Mouse (Mus musculus) embryonic facial prominence, embryonic 13.5 days (tissue): ENCODE results near the gene Irf2. TPM values are rescaled to one million over a fixed set of nuclear protein-coding genes. Genes with fewer than 3 reads are reported as not detected.

Source experiments
- ATAC-seq: fragments of 200-750 bp; cut with Nextera tagmentation; 2 replicates; pipeline ENCODE4 v1.8.0; 2017; ENCODE audit warnings: low read depth; ENCODE audit not compliant: insufficient number of reproducible peaks, insufficient read depth, low FRiP score, low TSS enrichment
- H3K27ac ChIP-seq: fragments of 300-500 bp; sonication (generic); 2 replicates; pipeline ENCODE4 v1.5.1; 2015; ENCODE audit warnings: moderate library complexity, mild to moderate bottlenecking, inconsistent platforms
- H3K27me3 ChIP-seq: fragments of 300-500 bp; sonication (generic); 2 replicates; pipeline ENCODE4 v1.6.1; 2015; ENCODE audit warnings: mild to moderate bottlenecking, inconsistent platforms
- H3K36me3 ChIP-seq: fragments of 300-500 bp; sonication (generic); 2 replicates; pipeline ENCODE4 v1.6.1; 2015; ENCODE audit warnings: mild to moderate bottlenecking, inconsistent platforms
- H3K4me1 ChIP-seq: fragments of 300-500 bp; sonication (generic); 2 replicates; pipeline ENCODE4 v1.6.1; 2015; ENCODE audit warnings: inconsistent platforms
- H3K4me2 ChIP-seq: fragments of 300-500 bp; sonication (generic); 2 replicates; pipeline ENCODE4 v1.6.1; 2015; ENCODE audit warnings: moderate library complexity, mild to moderate bottlenecking, inconsistent platforms
- H3K4me3 ChIP-seq: fragments of 300-500 bp; sonication (generic); 2 replicates; pipeline ENCODE4 v1.5.1; 2015; ENCODE audit warnings: mild to moderate bottlenecking, inconsistent platforms
- H3K9ac ChIP-seq: fragments of 300-500 bp; sonication (generic); 2 replicates; pipeline ENCODE4 v1.6.1; 2015; ENCODE audit warnings: mild to moderate bottlenecking, inconsistent platforms
- H3K9me3 ChIP-seq: fragments of 300-500 bp; sonication (generic); 2 replicates; pipeline ENCODE4 v1.6.1; 2016; ENCODE audit warnings: inconsistent platforms
- WGBS: fragments of 180-500 bp; shearing (Covaris S2); methylation state at CpG from one replicate; pipeline ENCODE4 v1.1.7; 2015; ENCODE audit warnings: mixed read lengths; 5-methylcytosine and 5-hydroxymethylcytosine counted together
- polyA plus RNA-seq: library from polyadenylated mRNA; unstranded; fragments of >200 nt; fragmentation: Nextera tagmentation; extraction: Ambion mirVana; gene quantifications from 2 replicates; pipeline ENCODE4 v1.2.1, GENCODE M21; 2015

Irf2 gene
- polyA plus RNA-seq, 1 experiment from 2014 or later: 30.0 TPM

DNA sequence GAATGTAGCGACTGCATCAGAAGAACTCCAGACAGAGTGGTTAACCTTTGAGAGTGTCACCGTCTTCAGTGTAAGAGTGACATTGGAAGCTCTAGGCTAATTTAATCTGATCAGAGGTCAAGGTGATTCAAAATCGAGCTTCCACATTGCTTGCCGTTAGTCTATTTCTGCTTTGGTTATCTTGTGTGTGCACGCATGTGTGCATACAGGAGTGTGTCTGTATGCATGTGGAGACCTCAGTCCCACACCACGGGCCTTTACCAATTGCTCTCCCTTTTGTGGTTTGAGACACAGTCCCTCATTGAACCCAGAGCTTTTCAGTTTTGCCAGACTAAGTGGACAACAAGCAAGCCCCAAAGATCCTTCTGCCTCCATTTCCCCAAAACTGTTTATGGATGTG is 46.4 kb downstream of the Irf2 start:
- Histone ChIP-seq H3K36me3 (no peaks in the 10 kb centered on the region), H3K4me3 (no peak overlapping the region), H3K27me3 (no peaks in the 10 kb centered on the region), H3K4me2 (no peak overlapping the region), H3K9ac (no peak overlapping the region), H3K27ac (no peak overlapping the region), H3K4me1 (no peaks in the 10 kb centered on the region), H3K9me3 (no peaks in the 10 kb centered on the region)
- ATAC-seq: no peak
- WGBS: 75% methylated on average over 6 of the region's 6 CpGs

DNA sequence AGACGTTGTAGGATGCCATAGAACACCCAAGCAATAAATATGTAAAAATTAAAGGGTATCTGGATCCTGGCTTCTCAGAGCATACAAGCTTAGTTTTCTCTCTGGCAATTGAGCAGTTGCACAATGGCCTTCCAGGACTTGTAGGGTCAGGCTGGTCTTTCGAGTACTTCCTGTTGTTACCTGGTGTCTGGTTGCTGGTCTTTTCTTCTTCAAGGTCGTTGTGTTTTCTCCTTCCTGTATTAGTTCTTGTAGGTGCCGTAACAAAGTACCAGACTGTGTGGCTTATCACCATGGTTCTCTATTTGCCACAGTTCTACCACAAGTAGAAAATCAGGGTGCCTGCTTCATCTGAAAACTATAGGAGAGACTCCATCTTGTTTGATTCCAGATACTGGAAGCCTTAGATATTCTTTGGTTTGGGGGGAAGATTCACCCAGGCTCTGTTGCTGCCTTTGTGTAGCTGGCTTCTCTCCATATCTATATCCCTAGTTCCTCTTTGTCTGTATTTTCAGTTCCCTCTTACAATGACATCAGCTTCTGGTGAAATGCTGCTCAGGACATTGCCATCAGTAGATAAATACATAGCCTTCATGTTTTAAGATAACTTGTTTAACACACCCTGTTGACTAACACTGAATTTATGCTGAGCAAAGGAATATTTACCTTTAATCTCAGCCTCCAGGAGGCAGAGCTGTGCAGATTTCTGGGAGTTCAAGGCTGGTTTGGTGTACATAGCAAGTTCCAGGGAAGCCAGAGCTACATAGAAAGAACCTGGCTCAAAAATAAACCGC is 49.8 kb downstream of the Irf2 start:
- ATAC-seq: no peak

DNA sequence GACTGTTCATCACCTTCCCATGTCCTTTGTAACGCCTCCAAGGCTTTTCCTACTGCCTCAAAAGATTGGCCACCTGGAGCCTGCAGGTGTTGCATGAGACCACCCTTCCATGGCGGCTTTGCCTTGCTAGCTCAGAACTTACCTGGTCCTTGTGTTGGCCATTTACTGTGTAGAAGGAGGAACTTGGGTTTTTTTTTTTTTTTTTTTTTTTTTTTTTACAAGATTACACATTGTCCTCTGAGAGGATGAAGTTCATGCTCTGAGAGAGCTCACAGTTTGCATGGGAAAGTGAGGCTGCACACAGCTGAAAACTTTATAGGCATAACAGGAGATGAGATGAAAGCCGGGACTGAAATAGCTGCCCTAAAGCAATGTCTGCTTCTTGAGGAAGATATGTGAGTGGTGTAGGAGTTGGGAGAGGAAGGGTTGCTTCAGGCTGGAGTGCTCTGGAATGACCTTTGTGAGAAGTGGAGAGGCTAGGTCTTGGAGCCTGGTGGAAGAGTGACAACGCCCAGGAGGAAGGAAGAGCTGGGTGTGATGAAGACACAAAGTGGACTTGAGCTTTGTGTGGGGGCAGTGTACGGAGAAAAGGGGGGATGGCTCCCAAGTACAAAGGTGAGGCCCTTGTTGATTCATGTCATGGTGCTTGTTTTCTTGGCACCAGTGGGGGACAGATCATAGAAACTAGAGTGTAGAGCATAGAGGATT is 52.3 kb downstream of the Irf2 start:
- Histone ChIP-seq H3K36me3 (peaks cover under 1% of the 10 kb centered on the region; the same call in 1 of the 2 replicates), H3K4me2 (no peak overlapping the region), H3K27ac (no peak overlapping the region), H3K27me3 (no peaks in the 10 kb centered on the region), H3K9me3 (no peaks in the 10 kb centered on the region), H3K4me3 (no peak overlapping the region), H3K9ac (no peak overlapping the region), H3K4me1 (no peaks in the 10 kb centered on the region)
- WGBS: 75% methylated on average over 5 of the region's 5 CpGs
- ATAC-seq: no peak

More for the DNA sequence above, 49.8 kb downstream of the Irf2 start:
- 85% methylated on average over 5 of the region's 5 CpGs for WGBS
- H3K9ac ChIP-seq: no peak overlapping the region
- H3K27ac ChIP-seq: no peak overlapping the region
- H3K4me2 ChIP-seq: no peak overlapping the region
- H3K4me3 ChIP-seq: no peak overlapping the region
- no peaks in the 10 kb centered on the region for H3K4me1 ChIP-seq
- no peaks in the 10 kb centered on the region for H3K27me3 ChIP-seq
- H3K36me3 ChIP-seq: no peaks in the 10 kb centered on the region; the same call in 1 of the 2 replicates
- no peaks in the 10 kb centered on the region for H3K9me3 ChIP-seq

DNA sequence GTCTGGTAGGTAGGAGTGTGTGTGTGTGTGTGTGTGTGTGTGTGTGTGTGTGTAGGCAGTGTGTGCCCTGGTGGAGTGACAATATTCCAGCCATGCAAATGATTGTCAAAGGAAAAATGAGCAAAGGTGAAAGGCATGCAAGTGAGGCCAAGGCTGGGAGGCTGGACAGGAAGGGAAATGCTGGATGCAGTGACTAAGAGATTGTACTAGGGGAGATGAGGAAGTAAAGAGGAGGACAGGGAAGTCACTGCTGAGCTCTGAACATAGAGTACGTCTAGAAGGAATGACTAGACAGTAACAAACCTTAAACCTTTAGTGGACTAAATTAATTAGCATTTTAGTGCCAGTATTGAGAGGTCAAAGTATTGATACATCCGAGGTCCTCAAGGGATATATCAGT is 53.1 kb downstream of the Irf2 start:
- peaks cover 9% of the 10 kb centered on the region for H3K36me3 ChIP-seq
- no peaks in the 10 kb centered on the region for H3K4me1 ChIP-seq
- no peaks in the 10 kb centered on the region for H3K27me3 ChIP-seq
- no peak overlapping the region for H3K9ac ChIP-seq
- WGBS: 67% methylated on average over 2 of the region's 2 CpGs
- H3K4me3 ChIP-seq: no peak overlapping the region
- ATAC-seq: no peak
- H3K9me3 ChIP-seq: no peaks in the 10 kb centered on the region
- H3K27ac ChIP-seq: no peak overlapping the region
- H3K4me2 ChIP-seq: no peak overlapping the region

DNA sequence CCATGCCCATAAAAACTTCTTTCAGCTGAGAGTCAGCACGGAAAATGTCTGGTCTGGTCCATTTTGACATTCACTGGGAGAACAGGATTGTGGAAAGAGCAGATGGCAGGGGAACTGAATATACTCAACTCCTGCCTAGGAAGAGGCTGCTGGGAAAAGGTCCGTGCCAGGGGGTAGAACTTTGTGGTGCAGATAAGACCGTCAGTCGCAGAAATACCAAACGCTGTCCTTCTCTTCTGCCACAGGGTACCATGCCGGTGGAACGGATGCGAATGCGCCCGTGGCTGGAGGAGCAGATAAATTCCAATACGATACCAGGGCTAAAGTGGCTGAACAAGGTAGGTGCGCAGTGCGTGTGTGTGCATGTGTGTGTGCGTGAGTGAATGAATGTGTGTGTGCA is 53.7 kb downstream of the Irf2 start:
- Histone ChIP-seq H3K4me1 (no peaks in the 10 kb centered on the region), H3K4me3 (no peak overlapping the region), H3K27ac (no peak overlapping the region), H3K27me3 (no peaks in the 10 kb centered on the region), H3K4me2 (no peak overlapping the region), H3K36me3 (peaks cover 14% of the 10 kb centered on the region), H3K9me3 (no peaks in the 10 kb centered on the region), H3K9ac (no peak overlapping the region)
- ATAC-seq: no peak
- WGBS: 93% methylated on average over 14 of the region's 14 CpGs

DNA sequence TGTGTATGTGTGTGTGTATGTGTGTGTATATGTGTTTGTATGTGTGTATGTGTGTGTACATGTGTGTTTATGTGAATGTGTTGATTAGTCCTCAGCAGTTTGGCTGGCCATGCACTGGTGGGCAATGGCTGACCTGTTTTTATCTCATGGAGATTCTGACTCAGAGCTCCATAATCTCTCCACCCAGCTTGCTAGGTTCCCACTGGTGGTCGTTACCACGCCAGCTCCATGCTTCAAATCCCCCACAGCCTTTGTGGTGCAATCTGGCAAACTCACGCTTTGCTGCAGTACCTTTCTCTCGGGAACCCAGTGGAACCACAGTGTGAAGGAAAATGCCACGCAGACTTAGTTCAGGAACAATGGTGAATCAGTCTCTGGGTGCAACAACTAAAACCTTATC is 54.8 kb downstream of the Irf2 start:
- Histone ChIP-seq H3K4me2 (no peak overlapping the region), H3K9me3 (no peaks in the 10 kb centered on the region), H3K9ac (no peak overlapping the region), H3K27me3 (no peaks in the 10 kb centered on the region), H3K36me3 (peaks cover 16% of the 10 kb centered on the region), H3K4me3 (no peak overlapping the region), H3K27ac (no peak overlapping the region), H3K4me1 (no peaks in the 10 kb centered on the region)
- WGBS: 82% methylated on average over 5 of the region's 5 CpGs
- ATAC-seq: no peak

DNA sequence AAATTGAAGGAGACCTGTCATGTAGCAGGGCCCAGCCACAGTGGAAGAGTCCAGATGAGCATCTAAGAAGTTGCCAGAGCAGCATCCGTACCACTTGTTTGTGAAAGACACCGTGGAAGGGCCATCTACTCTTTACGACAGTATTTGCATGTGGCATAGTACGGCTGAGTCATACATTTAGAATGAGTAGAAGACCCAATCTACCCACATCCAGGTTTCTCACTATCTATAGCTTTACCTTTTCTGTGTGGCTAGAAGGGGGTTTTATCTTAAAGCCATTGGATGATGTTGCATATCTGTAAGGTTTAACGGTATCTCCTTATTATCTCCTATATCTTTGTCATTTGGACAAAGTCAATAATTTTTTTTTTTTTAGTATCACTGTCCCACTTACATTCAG is 59.7 kb downstream of the Irf2 start:
- no peaks in the 10 kb centered on the region for H3K9me3 ChIP-seq
- peaks cover 16% of the 10 kb centered on the region for H3K36me3 ChIP-seq
- peaks cover 3% of the 10 kb centered on the region; the same call in 1 of the 2 replicates for H3K4me1 ChIP-seq
- no peak overlapping the region for H3K4me3 ChIP-seq
- H3K27ac ChIP-seq: no peak overlapping the region
- whole genome bisulfite sequencing: 94% methylated on average over 5 of the region's 5 CpGs
- H3K27me3 ChIP-seq: no peaks in the 10 kb centered on the region
- H3K9ac ChIP-seq: no peak overlapping the region
- no peak overlapping the region for H3K4me2 ChIP-seq
- ATAC-seq: no peak

DNA sequence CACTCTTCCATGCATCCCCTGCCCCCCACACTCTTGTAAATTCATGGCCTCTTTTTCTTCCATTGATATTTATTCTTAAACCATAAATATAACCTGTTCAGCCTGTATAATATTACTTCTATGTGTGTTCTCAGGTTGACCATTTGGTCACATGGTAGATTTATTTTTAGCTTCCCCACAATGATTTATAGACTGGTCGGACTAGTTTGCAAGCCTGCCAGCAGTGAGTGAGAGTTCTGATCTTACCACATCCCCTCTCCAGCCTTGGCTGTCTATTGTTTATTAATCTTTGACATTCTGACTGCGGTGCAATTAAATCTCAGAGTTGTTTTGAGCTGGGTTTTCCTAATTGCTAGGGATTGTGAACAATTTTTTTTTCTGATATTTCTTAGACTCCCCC is 60.2 kb downstream of the Irf2 start:
- H3K4me1 ChIP-seq: peaks cover 3% of the 10 kb centered on the region; the same call in 1 of the 2 replicates
- 70% methylated on average over 2 of the region's 2 CpGs for WGBS
- H3K27me3 ChIP-seq: no peaks in the 10 kb centered on the region
- no peak overlapping the region for H3K4me2 ChIP-seq
- no peak overlapping the region for H3K4me3 ChIP-seq
- H3K27ac ChIP-seq: no peak overlapping the region
- no peak for ATAC-seq
- no peaks in the 10 kb centered on the region for H3K9me3 ChIP-seq
- no peak overlapping the region for H3K9ac ChIP-seq
- peaks cover 16% of the 10 kb centered on the region for H3K36me3 ChIP-seq

DNA sequence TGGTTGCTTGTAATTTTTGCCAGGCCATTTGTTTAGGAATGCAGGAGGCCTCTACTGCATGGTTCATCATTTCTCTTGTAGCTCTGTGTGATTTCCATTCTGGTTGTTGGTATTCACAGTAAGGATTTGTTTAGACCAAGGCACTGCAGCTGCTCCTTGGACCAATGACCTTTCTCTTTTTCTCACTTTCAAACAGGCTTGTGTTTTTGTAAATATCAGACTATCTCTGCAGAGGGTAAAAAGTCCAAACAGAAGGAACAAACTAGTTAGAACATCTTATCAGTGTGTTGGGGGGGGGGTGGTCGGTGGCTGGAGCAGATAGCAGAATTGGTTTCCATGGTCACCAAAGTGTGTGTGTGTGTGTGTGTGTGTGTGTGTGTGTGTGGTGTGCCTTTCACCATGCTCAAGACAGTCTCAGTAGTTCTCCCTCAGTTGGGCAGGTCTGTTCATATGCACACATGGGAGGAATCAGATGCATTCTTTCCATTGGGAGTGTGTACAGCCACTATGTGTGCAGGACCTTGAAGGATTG is 61.7 kb downstream of the Irf2 start:
- peaks cover 21% of the 10 kb centered on the region for H3K36me3 ChIP-seq
- H3K9ac ChIP-seq: no peak overlapping the region
- ATAC-seq: no peak
- no peak overlapping the region for H3K27ac ChIP-seq
- H3K9me3 ChIP-seq: no peaks in the 10 kb centered on the region
- no peak overlapping the region for H3K4me2 ChIP-seq
- no peaks in the 10 kb centered on the region for H3K27me3 ChIP-seq
- 58% methylated on average over 1 of the region's 1 CpGs for WGBS
- H3K4me3 ChIP-seq: no peak overlapping the region
- H3K4me1 ChIP-seq: peaks cover 3% of the 10 kb centered on the region; the same call in 1 of the 2 replicates

DNA sequence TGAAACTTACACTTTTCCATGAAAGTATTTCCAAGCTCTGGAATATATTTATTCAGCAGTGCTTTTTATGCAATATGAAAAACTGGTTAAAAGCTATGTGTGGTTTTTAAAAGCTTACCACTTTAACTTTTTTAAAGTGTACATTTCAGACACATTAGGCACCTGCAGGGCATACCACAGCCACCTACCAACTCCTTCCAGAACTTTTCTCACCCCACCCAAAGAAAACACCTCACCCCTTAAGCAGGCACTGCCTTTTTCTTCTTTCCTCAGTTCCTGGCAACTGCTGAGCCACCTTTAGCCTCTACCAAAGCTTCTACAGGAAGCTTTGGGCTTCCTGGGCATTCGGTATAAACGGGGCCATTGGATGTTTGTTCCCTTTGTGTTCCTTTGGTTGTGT is 62.5 kb downstream of the Irf2 start:
- Histone ChIP-seq H3K9me3 (no peaks in the 10 kb centered on the region), H3K9ac (no peak overlapping the region), H3K4me1 (peaks cover 3% of the 10 kb centered on the region; the same call in 1 of the 2 replicates), H3K4me3 (no peak overlapping the region), H3K27me3 (no peaks in the 10 kb centered on the region), H3K27ac (no peak overlapping the region), H3K4me2 (no peak overlapping the region), H3K36me3 (peaks cover 26% of the 10 kb centered on the region)
- WGBS: 88% methylated on average over 2 of the region's 2 CpGs
- ATAC-seq: no peak

DNA sequence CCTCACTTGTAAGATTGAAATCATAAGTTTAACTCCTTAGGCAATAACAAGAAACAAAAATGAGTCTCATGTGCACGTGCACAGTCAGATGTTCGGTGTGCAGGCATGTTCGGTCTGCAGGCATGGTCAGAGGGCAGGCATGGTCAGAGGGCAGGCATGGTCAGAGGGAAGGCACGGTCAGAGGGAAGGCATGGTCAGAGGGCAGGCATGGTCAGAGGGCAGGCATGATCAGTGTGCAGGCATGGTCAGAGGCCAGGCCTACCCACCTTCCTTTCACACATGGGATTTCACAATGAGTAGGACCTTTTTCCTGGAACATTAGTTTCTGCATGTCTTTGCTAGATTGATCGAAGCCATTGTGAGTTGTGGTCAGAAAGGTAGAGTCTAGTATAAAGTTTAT is 65.2 kb downstream of the Irf2 start:
- no peak overlapping the region for H3K4me2 ChIP-seq
- no peaks in the 10 kb centered on the region for H3K27me3 ChIP-seq
- no peak for ATAC-seq
- no peaks in the 10 kb centered on the region for H3K9me3 ChIP-seq
- H3K27ac ChIP-seq: no peak overlapping the region
- 80% methylated on average over 5 of the region's 5 CpGs for WGBS
- peaks cover 3% of the 10 kb centered on the region; the same call in 1 of the 2 replicates for H3K4me1 ChIP-seq
- peaks cover 34% of the 10 kb centered on the region for H3K36me3 ChIP-seq
- H3K4me3 ChIP-seq: no peak overlapping the region
- H3K9ac ChIP-seq: no peak overlapping the region
